Mouse (Mus musculus) kidney, embryonic 14.5 days (tissue): ENCODE data around the gene Med16. TPM values are rescaled to one million over a fixed set of nuclear protein-coding genes. Genes with fewer than 3 reads are reported as not detected.
A peak's percentile ranks its signal among the peaks of the same experiment; 100 is the strongest.

Source experiments
- ATAC-seq: fragments of 200-750 bp; cut with Nextera tagmentation; 2 replicates; pipeline ENCODE4 v1.8.0; 2017; ENCODE audit warnings: moderate number of reproducible peaks, mild to moderate bottlenecking, moderate TSS enrichment, moderate library complexity; ENCODE audit not compliant: low FRiP score, low TSS enrichment
- H3K27ac ChIP-seq: fragments of 300-500 bp; sonication (generic); 2 replicates; pipeline ENCODE4 v1.5.1; 2014; ENCODE audit warnings: low read depth, mild to moderate bottlenecking, low read length, moderate library complexity, mixed read lengths
- H3K27me3 ChIP-seq: fragments of 300-500 bp; sonication (generic); 2 replicates; pipeline ENCODE4 v1.6.1; 2014; ENCODE audit warnings: mild to moderate bottlenecking, low read length; ENCODE audit not compliant: control insufficient read depth, insufficient read depth
- H3K36me3 ChIP-seq: fragments of 300-500 bp; sonication (generic); 2 replicates; pipeline ENCODE4 v1.6.1; 2014; ENCODE audit warnings: low read length, mixed read lengths; ENCODE audit not compliant: control insufficient read depth, insufficient read depth
- H3K4me1 ChIP-seq: fragments of 300-500 bp; sonication (generic); 2 replicates; pipeline ENCODE4 v1.6.1; 2014; ENCODE audit warnings: low read length, mixed read lengths; ENCODE audit not compliant: control insufficient read depth, insufficient read depth
- H3K4me2 ChIP-seq: fragments of 300-500 bp; sonication (generic); replicated peaks from 2 replicates; pipeline ENCODE4 v1.6.1; 2014; ENCODE audit warnings: low read depth, mild to moderate bottlenecking, low read length
- H3K4me3 ChIP-seq: fragments of 300-500 bp; sonication (generic); 2 replicates; pipeline ENCODE4 v1.5.1; 2014; ENCODE audit warnings: mild to moderate bottlenecking, low read length
- H3K9ac ChIP-seq: fragments of 300-500 bp; sonication (generic); 2 replicates; pipeline ENCODE4 v1.6.1; 2014; ENCODE audit warnings: low read depth, mild to moderate bottlenecking, low read length, moderate library complexity
- H3K9me3 ChIP-seq: fragments of 300-500 bp; sonication (generic); 2 replicates; pipeline ENCODE4 v1.6.1; 2016; ENCODE audit warnings: low read length; ENCODE audit not compliant: control insufficient read depth
- WGBS: fragments of 180-500 bp; shearing (Covaris S2); extraction: QIAGEN DNeasy Blood & Tissue Kit; methylation state at CpG from one replicate; pipeline ENCODE4 v1.1.7; 2014; 5-methylcytosine and 5-hydroxymethylcytosine counted together
- polyA plus RNA-seq: library from polyadenylated mRNA; unstranded; fragments of >200 nt; fragmentation: Nextera tagmentation; extraction: Ambion mirVana; gene quantifications from 2 replicates; pipeline ENCODE4 v1.2.1, GENCODE M21; 2014

Gene Med16
- polyA plus RNA-seq, 1 experiment from 2014 or later: 61.2 TPM

DNA sequence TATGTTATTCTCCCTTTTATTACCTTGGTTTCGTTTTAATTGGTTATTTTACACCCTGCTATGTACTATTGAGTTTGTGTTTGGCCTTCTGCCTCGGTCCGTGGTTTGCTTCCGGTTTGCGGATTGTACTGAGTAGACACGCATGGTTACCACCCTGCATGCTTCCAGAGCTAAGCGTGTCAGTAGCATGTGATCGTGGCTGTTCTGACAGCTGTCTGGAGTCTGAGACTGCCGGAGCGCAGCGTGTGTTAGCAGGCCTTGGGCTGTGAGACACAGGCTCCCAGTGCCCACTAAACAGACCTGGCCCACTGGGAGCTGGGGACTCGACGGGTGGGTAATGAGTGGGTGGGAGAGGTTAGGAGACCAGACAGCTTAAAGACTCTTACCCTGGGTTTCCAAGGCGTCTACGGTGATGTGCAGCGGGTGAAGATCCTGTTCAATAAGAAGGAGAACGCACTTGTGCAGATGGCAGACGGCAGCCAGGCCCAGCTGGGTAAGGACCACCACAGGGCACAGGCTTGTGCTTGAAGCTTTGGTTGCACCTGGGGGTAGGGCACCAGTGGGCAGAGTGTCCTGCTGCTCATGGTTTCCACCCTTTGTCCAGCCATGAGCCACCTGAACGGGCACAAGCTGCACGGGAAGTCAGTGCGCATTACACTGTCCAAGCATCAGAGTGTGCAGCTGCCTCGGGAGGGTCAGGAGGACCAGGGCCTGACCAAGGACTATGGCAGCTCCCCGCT lies 46.5 kb downstream of the Med16 start:
- no peak for ATAC-seq
- WGBS: 82% methylated on average over 23 of the region's 23 CpGs
- Histone ChIP-seq H3K9ac (no peak overlapping the region), H3K36me3 (peaks cover 92% of the 10 kb centered on the region), H3K4me3 (no peak overlapping the region), H3K9me3 (no peaks in the 10 kb centered on the region), H3K4me2 (no peak overlapping the region), H3K4me1 (peaks cover 30% of the 10 kb centered on the region), H3K27me3 (no peaks in the 10 kb centered on the region), H3K27ac (no peak overlapping the region)

DNA sequence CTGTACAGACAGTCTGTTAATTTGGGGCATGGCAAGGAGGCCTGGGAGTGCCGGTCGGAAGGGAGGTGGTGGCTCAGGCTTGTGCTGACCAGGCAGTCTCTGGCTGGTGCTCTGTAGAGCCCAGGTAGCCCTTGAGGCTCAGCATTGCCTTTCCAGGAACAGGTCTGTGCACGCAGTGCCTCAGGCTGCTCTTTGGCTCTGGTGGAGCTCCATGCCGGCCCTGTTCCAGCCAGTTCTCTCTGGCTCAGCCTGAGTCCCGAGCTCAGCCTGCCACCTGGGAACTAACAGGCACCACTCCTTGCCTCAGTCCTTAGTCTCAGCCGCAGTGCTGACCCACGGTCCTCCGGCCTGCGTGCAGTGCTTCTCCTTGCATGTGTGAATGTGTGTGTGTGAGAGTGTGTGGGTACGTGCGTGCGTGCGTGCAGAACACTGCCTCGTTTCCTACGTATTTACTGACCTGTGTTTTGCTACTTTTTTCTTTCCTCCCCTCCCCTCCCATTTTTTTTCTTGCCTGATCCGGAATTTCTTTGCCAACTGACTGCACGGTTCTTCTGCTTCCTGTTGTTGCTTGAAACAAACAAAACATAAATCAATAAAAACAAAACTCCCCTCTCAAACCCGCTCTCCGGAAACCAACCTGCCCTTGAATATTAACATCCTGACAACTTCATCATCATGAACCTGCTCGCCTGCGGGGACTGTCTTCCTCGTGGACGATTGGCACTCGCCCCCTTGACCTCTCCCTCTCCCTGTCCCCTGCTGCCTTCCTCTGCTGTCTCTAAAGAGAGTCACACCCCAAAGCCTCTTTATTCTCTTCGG lies 47.3 kb downstream of the Med16 start:
- H3K4me3 ChIP-seq: no peak overlapping the region

DNA sequence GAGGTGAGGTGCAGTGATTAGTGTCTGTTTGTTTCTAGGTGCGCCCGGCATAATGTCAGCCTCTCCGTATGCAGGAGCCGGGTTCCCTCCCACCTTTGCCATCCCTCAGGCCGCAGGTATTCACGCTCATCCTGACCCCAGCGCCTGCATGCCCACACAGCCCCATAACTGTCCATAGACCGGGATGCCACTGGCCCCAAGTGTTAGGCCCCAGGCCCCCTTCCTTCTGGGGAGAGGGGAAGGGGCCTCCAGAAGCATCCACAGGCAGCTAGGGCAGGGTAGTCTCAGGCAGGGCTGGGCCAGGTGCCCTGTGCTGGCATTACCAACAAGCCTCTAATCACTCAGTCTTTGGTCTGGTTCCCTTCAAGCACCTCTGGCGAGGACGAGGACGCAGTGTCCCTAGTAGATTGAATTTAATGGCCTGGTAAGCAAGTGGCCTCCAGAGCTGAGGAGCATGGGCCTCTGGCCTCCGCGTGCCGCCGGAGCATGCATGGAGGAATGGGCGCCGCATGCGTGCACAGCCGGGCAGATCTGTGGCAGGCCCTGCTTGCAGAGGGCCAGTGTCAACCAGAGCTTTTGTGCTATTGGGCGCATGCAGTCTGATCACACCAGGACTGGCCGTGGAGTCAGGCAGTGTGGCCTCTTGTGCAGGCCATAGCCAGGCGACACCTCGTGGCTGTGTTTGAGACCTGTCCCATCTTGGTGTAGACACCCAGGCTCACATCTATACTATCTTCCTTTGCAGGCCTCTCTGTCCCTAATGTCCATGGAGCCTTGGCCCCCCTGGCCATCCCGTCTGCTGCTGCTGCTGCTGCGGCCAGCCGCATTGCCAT lies 48.4 kb downstream of the Med16 start:
- H3K4me1 ChIP-seq: peaks cover 40% of the 10 kb centered on the region
- H3K36me3 ChIP-seq: peaks cover 86% of the 10 kb centered on the region
- H3K9me3 ChIP-seq: no peaks in the 10 kb centered on the region
- H3K27ac ChIP-seq: peak overlapping the region; percentile 17; the same call in 1 of the 2 replicates
- no peak for ATAC-seq
- H3K4me3 ChIP-seq: no peak overlapping the region
- H3K9ac ChIP-seq: no peak overlapping the region; the same call in 1 of the 2 replicates
- WGBS: 89% methylated on average over 26 of the region's 26 CpGs
- no peaks in the 10 kb centered on the region for H3K27me3 ChIP-seq
- H3K4me2 ChIP-seq: no peak overlapping the region

More for the DNA sequence above, 47.3 kb downstream of the Med16 start:
- H3K4me2 ChIP-seq: no peak overlapping the region
- no peak overlapping the region for H3K9ac ChIP-seq
- H3K4me1 ChIP-seq: peaks cover 38% of the 10 kb centered on the region
- no peaks in the 10 kb centered on the region for H3K27me3 ChIP-seq
- peak overlapping the region; percentile 24; the same call in 1 of the 2 replicates for H3K27ac ChIP-seq
- no peak for ATAC-seq
- WGBS: 66% methylated on average over 25 of the region's 25 CpGs
- peaks cover 93% of the 10 kb centered on the region for H3K36me3 ChIP-seq
- H3K9me3 ChIP-seq: no peaks in the 10 kb centered on the region

DNA sequence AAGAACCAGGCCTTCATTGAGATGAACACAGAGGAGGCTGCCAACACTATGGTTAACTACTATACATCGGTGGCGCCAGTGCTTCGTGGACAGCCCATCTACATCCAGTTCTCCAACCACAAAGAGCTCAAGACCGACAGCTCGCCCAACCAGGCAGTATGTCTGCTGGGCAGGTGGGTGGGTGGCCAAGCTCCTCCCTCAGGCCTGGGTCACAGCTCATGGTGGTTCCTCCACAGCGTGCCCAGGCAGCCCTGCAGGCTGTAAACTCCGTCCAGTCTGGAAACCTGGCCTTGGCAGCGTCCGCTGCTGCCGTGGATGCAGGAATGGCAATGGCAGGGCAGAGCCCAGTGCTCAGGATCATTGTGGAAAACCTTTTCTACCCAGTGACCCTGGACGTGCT lies 49.6 kb downstream of the Med16 start:
- Histone ChIP-seq H3K27me3 (no peaks in the 10 kb centered on the region), H3K36me3 (peaks cover 76% of the 10 kb centered on the region), H3K4me1 (peaks cover 40% of the 10 kb centered on the region), H3K27ac (no peak overlapping the region), H3K4me2 (no peak overlapping the region), H3K9me3 (no peaks in the 10 kb centered on the region), H3K9ac (no peak overlapping the region), H3K4me3 (no peak overlapping the region)
- WGBS: 81% methylated on average over 11 of the region's 11 CpGs
- ATAC-seq: no peak

DNA sequence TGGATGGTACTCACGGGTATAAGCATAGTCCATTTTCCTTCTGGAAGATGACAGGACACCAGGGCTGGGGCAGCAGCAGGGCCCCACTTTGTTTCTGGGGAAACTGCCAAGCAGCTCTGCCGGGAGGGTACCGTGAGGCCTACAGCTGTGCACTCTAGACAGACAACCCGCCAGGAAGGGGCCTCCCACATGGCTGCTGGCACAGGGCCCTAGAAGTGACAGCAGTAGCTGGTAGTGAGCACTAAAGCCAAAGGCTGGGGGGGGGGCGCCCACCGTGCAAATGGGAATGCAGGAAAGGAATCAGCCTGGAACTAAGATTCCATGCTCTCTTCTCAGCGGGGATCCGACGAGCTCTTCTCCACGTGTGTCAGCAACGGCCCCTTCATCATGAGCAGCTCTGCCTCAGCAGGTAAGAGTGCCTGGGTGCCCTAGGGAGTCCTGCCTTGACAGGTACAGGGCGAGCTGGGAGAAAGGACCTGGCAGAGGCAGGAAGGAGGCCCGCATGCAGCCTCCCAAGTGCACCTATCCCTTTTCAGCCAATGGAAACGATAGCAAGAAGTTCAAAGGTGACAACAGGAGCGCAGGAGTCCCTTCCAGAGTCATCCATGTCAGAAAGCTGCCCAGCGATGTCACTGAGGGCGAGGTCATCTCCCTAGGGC lies 50.2 kb downstream of the Med16 start:
- Histone ChIP-seq H3K4me3 (peak overlapping the region; percentile 100), H3K27ac (peak overlapping the region; percentile 20), H3K9ac (peak overlapping the region; percentile 100; the same call in 1 of the 2 replicates), H3K27me3 (no peaks in the 10 kb centered on the region), H3K4me1 (peaks cover 40% of the 10 kb centered on the region), H3K4me2 (peak overlapping the region; percentile 100), H3K9me3 (no peaks in the 10 kb centered on the region), H3K36me3 (peaks cover 75% of the 10 kb centered on the region)
- 48% methylated on average over 17 of the region's 17 CpGs for WGBS
- no peak for ATAC-seq

DNA sequence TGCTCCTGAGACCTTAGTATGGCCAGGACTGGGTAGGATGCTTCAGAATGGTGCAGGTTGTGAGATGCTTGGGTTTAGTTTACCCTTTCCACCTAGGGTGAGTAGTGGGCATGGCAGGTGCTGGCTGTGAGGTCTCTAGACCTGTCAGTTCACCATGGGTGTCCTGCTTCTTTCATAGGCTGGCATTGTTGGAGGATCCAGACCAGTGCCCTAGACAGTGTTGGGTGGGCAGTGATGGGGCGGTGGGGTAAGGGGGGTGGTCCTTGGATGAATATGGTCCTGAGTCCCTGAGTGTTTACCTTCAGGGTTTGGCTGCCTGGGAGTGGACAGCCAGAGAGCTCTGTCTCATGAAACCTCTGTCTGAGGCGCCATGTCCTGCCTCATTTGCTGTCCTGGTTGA lies 50.8 kb downstream of the Med16 start:
- H3K4me1 ChIP-seq: peaks cover 44% of the 10 kb centered on the region
- H3K9me3 ChIP-seq: no peaks in the 10 kb centered on the region
- H3K4me2 ChIP-seq: peak overlapping the region; percentile 100
- 59% methylated on average over 2 of the region's 2 CpGs for WGBS
- peak overlapping the region; percentile 100; the same call in 1 of the 2 replicates for H3K9ac ChIP-seq
- peak overlapping the region; percentile 100 for H3K4me3 ChIP-seq
- H3K36me3 ChIP-seq: peaks cover 68% of the 10 kb centered on the region
- no peaks in the 10 kb centered on the region for H3K27me3 ChIP-seq
- peak overlapping the region; percentile 17; the same call in 1 of the 2 replicates for H3K27ac ChIP-seq
- ATAC-seq: no peak

DNA sequence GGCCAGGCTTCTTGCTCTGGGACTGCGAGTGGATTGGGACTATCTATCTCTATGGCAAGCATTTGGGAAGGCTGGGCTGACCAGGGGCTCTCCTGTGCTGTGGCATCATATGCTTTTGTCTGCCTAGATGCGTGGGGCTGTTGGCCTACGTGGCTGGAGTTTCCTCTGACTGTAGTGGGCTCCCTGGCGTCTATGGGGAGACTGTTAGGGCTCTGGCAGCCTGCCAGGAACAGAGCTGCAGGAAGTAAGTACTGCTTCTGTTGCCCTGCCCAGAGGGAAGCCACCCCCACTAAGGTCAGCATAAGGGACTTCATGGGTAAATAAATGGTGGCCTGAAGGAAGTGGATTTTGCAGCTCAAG lies 51.3 kb downstream of the Med16 start:
- H3K27ac ChIP-seq: peak overlapping the region; percentile 15; the same call in 1 of the 2 replicates
- peak overlapping the region; percentile 100 for H3K4me3 ChIP-seq
- H3K27me3 ChIP-seq: no peaks in the 10 kb centered on the region
- 19% methylated on average over 4 of the region's 4 CpGs for WGBS
- H3K36me3 ChIP-seq: peaks cover 64% of the 10 kb centered on the region
- H3K9ac ChIP-seq: peak overlapping the region; percentile 100
- H3K4me2 ChIP-seq: peak overlapping the region; percentile 100
- no peaks in the 10 kb centered on the region for H3K9me3 ChIP-seq
- H3K4me1 ChIP-seq: peaks cover 48% of the 10 kb centered on the region
- ATAC-seq: no peak

DNA sequence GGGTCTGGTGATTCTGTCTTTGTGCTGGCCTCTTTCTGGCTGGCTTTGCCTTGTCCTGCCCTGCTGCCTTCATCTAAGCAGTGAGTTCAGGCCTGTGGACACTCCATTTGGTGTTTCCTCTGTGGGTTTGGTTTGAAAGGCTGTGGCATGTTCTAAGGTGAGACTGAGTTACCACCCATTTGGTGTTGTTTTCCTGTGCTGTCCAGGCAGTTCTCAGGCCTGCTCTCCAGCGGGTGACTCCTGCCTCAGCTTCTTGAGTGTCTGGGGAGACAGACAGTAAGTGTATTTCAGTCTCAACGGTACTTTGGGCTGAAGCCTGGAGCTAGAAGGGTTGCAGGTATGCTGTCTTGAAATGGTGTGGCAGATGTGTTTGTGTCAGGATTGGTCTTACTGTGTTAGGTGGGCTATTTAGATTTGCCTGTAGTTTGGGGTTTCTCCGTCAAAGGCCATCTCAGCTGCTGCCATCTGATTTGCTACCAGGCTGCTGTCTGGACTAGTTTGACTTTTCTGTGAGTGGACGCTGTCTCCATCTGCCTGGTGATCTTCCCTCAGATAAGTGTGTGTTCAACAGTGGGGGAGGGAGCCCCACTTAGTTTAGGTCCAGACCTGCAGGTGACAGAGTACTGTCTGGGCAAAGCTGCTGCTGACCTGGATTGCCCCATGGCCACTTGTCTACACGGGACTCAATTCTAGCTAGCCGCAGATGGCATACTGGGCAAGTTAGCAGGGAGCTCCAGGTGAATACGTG lies 51.8 kb downstream of the Med16 start:
- Histone ChIP-seq H3K4me3 (peak overlapping the region; percentile 100), H3K27me3 (no peaks in the 10 kb centered on the region), H3K36me3 (peaks cover 58% of the 10 kb centered on the region), H3K9ac (peak overlapping the region; percentile 100), H3K4me1 (peaks cover 54% of the 10 kb centered on the region), H3K9me3 (no peaks in the 10 kb centered on the region), H3K4me2 (peak overlapping the region; percentile 100), H3K27ac (peak overlapping the region; percentile 15; the same call in 1 of the 2 replicates)
- ATAC-seq: no peak
- 24% methylated on average over 7 of the region's 7 CpGs for WGBS
